ENCODE assay signal across 22 mouse cellular contexts in genomic region chr6:32787399-32787798, GRCm38 (mm10).
DNase-seq lines count a peak whose midpoint lies in the region; ATAC-seq lines count a peak whose summit lies in the region.
"Had no signal": no experiment of that assay in that cellular context is flagged by ENCODE, and none has a peak within 500 bp of the region (broad histone marks: within the 10 kb centered on the region; RNA-seq: fewer than 3 reads in every experiment).

No protein-coding gene starts in this region.

- intact Hi-C loops in gastrocnemius, postnatal 14 days (cut with DNase I; ENCODE audit: low total_unique reads), result no loop called here

- no peak overlapping the region for H3K9ac ChIP-seq in midbrain, embryonic 15.5 days
- H3K9ac ChIP-seq: embryonic facial prominence, embryonic 12.5 days; forebrain, embryonic 12.5 days; forebrain, postnatal 0 days; heart, embryonic 13.5 days; hindbrain, embryonic 13.5 days had no signal

- H3K4me1 ChIP-seq in midbrain, embryonic 10.5 days, result peaks cover 12% of the 10 kb centered on the region
- H3K4me1 ChIP-seq in midbrain, embryonic 15.5 days, result no peaks in the 10 kb centered on the region
- H3K4me1 ChIP-seq: embryonic facial prominence, embryonic 12.5 days; heart, embryonic 13.5 days had no signal

- H3K4me2 ChIP-seq in midbrain, embryonic 15.5 days, result no peak overlapping the region
- H3K4me2 ChIP-seq: embryonic facial prominence, embryonic 12.5 days; forebrain, embryonic 12.5 days; heart, embryonic 13.5 days; hindbrain, embryonic 13.5 days had no signal

- no peak for ATAC-seq in midbrain, embryonic 15.5 days (replicated peaks)
- ATAC-seq in granulocyte monocyte progenitor cell, adult 5-6 weeks (replicated peaks; ENCODE audit: poor library complexity, severe bottlenecking), result no peak
- ATAC-seq: CD4-positive, CD25-positive, alpha-beta regulatory T cell, adult 4 months; forebrain, postnatal 0 days; hindbrain, postnatal 0 days had no signal

- H3K9me3 ChIP-seq in midbrain, embryonic 10.5 days (replicated peaks), result no peaks in the 10 kb centered on the region
- no peaks in the 10 kb centered on the region for H3K9me3 ChIP-seq in midbrain, embryonic 15.5 days
- H3K9me3 ChIP-seq: embryonic facial prominence, embryonic 12.5 days; forebrain, embryonic 12.5 days; heart, embryonic 13.5 days; hindbrain, embryonic 13.5 days had no signal

- H3K27ac ChIP-seq in midbrain, embryonic 10.5 days (replicated peaks), result peak overlapping the region; percentile 17; the same call in 1 of the 2 replicates
- no peak overlapping the region for H3K27ac ChIP-seq in midbrain, embryonic 15.5 days
- H3K27ac ChIP-seq: embryonic facial prominence, embryonic 12.5 days; forebrain, embryonic 12.5 days; heart, embryonic 13.5 days; hindbrain, embryonic 13.5 days; hindbrain, postnatal 0 days had no signal

- 38% methylated on average over 1 of the region's 1 CpGs for WGBS in midbrain, embryonic 10.5 days
- 44% methylated on average over 1 of the region's 1 CpGs for WGBS in midbrain, embryonic 15.5 days

- peak; percentile 48 for DNase-seq in embryo, embryonic 10 days (ENCODE audit: low spot score)
- DNase-seq in embryo, embryonic 9.5 days (ENCODE audit: extremely low spot score), result no peak
- no peak for DNase-seq in midbrain, embryonic 10.5 days (ENCODE audit: low spot score)
- DNase-seq in embryo, embryonic 11 days, result peak; percentile 17
- no peak for DNase-seq in gastrocnemius, postnatal 14 days
- DNase-seq: adrenal gland, postnatal 14 days; B cell, adult 2 months; cerebellum, adult 11-12 months; cerebellum, adult 9-10 months; cerebellum, postnatal 25 days; forebrain, postnatal 0 days; gastrocnemius, postnatal 25 days; heart, adult 11 months; heart, postnatal 36 days had no signal

- peaks cover 16% of the 10 kb centered on the region for H3K36me3 ChIP-seq in midbrain, embryonic 10.5 days
- no peaks in the 10 kb centered on the region for H3K36me3 ChIP-seq in midbrain, embryonic 15.5 days (replicated peaks)

- H3K4me3 ChIP-seq in midbrain, embryonic 10.5 days, result no peak overlapping the region
- H3K4me3 ChIP-seq in midbrain, embryonic 15.5 days, result no peak overlapping the region
- H3K4me3 ChIP-seq: embryonic facial prominence, embryonic 12.5 days; forebrain, embryonic 12.5 days; heart, embryonic 13.5 days; hindbrain, embryonic 13.5 days had no signal

- H3K27me3 ChIP-seq in midbrain, embryonic 10.5 days (ENCODE audit: low read depth, poor library complexity, severe bottlenecking), result no peaks in the 10 kb centered on the region
- H3K27me3 ChIP-seq in midbrain, embryonic 15.5 days (replicated peaks), result no peaks in the 10 kb centered on the region
- H3K27me3 ChIP-seq: embryonic facial prominence, embryonic 12.5 days; forebrain, embryonic 12.5 days; heart, embryonic 13.5 days; hindbrain, embryonic 13.5 days had no signal

Comparison
In these comparisons a context has a peak if more than half of its experiments do, and no peak if none do; other contexts are left out.
1. DNase-seq: peak in embryo, embryonic 10 days (single experiment) and embryo, embryonic 11 days (single experiment); none in embryo, embryonic 9.5 days (single experiment), midbrain, embryonic 10.5 days (single experiment) and gastrocnemius, postnatal 14 days (single experiment).